Mouse (Mus musculus) MEL (cell line): ENCODE measurements at regions not wholly inside any gene's neighbourhood (a gene's known extent, or its start where the extent isn't known, plus 50 kb on each side); places are given as distances from the start of the nearest gene placed in this dataset.

Experiments used
- BHLHE40 ChIP-seq: IDR thresholded peaks from 2 replicates; pipeline ENCODE4 v1.6.1; 2012; ENCODE audit warnings: low read depth, mild to moderate bottlenecking, inconsistent platforms, low read length, improper control_type of control experiment, borderline replicate concordance
- CHD2 ChIP-seq: IDR thresholded peaks from 2 replicates; pipeline ENCODE4 v1.6.1; 2011; ENCODE audit warnings: low read length, improper control_type of control experiment
- CTCF ChIP-seq, 3 experiments: IDR thresholded peaks in 2 of 3; conservative IDR thresholded peaks in 1 of 3; 2 replicates each; pipeline ENCODE4 v1.5.1; 2011 to 2012; ENCODE audit warnings: low read length in 3 of 3, low read depth in 2 of 3, mild to moderate bottlenecking in 2 of 3, improper control_type of control experiment in 1 of 3, inconsistent platforms in 1 of 3, mixed read lengths in 1 of 3, moderate library complexity in 1 of 3; ENCODE audit not compliant: control insufficient read depth in 1 of 3, insufficient read depth in 1 of 3, poor library complexity in 1 of 3, severe bottlenecking in 1 of 3
- ELF1 ChIP-seq: IDR thresholded peaks from 2 replicates; pipeline ENCODE4 v1.6.1; 2014; ENCODE audit warnings: low read depth, mild to moderate bottlenecking, inconsistent platforms, low read length, improper control_type of control experiment, moderate library complexity
- MAFK ChIP-seq: IDR thresholded peaks from 2 replicates; pipeline ENCODE4 v1.6.1; 2011; ENCODE audit warnings: low read depth, mild to moderate bottlenecking, low read length, improper control_type of control experiment, borderline replicate concordance
- MAX ChIP-seq: IDR thresholded peaks from 2 replicates; pipeline ENCODE4 v1.6.1; 2011; ENCODE audit warnings: low read length, improper control_type of control experiment
- POLR2A ChIP-seq, 2 experiments: IDR thresholded peaks; 2 replicates each; pipeline ENCODE4 v1.6.1; 2011 to 2012; ENCODE audit warnings: low read length in 2 of 2, mild to moderate bottlenecking in 2 of 2, control low read depth in 1 of 2, improper control_type of control experiment in 1 of 2, low read depth in 1 of 2, moderate library complexity in 1 of 2; ENCODE audit not compliant: control insufficient read depth in 1 of 2, insufficient read depth in 1 of 2, poor library complexity in 1 of 2
- RAD21 ChIP-seq: IDR thresholded peaks from 2 replicates; pipeline ENCODE4 v1.6.1; 2011; ENCODE audit warnings: mild to moderate bottlenecking, low read depth, low read length, improper control_type of control experiment
- SIN3A ChIP-seq: IDR thresholded peaks from 2 replicates; pipeline ENCODE4 v1.6.1; 2012; ENCODE audit warnings: low read length, improper control_type of control experiment, inconsistent platforms
- SMC3 ChIP-seq: IDR thresholded peaks from 2 replicates; pipeline ENCODE4 v1.6.1; 2011; ENCODE audit warnings: low read depth, low read length, improper control_type of control experiment
- TBP ChIP-seq: IDR thresholded peaks from 2 replicates; pipeline ENCODE4 v1.8.0; 2011; ENCODE audit warnings: low read depth, low read length, improper control_type of control experiment
- ZKSCAN1 ChIP-seq: IDR thresholded peaks from 2 replicates; pipeline ENCODE4 v1.6.1; 2012; ENCODE audit warnings: low read depth, mild to moderate bottlenecking, inconsistent platforms, low read length, improper control_type of control experiment, moderate library complexity
- ZNF384 ChIP-seq: IDR thresholded peaks from 2 replicates; pipeline ENCODE4 v1.6.1; 2012; ENCODE audit warnings: low read depth, mild to moderate bottlenecking, inconsistent platforms, low read length, improper control_type of control experiment

DNA sequence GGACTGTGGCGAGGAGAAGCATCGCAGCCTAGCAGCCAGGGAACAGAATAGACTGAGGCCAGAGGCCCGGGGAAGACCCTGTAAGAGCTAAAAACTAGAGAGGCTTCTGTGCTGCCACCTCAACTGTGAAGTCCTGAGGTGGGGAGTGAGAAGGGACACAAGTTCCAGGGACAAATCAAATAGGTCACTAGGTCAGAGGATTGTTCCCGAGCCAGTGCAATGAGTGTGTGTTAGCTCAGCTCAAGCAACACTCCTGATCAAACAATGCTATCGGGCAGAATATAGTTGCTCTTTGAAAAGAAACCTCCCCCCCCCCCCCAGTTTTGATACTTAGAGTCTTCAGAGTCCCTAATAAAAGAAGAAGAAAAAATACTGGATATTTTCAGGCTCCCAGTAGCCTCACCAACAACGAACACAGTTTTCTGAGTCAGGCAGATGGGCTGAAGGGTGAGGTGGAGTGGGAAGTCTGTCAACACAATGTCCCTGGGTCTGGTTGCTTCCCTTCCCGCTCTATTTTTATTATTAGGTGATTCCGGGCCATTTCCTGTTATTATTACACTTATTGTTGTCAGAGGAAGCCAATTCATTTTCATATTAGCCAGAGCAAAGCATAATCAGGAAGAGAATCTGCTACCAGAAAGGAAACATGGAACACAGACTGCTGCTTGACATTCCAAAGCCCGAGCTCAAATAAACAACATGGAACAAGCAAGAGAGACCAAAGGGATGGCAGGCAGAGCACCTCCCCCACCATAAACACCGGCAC is 332.9 kb downstream of the 1500009L16Rik start:
- TF ChIP-seq RAD21 (no peak), SMC3 (no peak), CTCF (IDR thresholded peaks at IDR 0.05 in 2 of 3, conservative IDR thresholded peaks at IDR 0.05 in 1 of 3; ENCODE audit: control insufficient read depth in 1 of 3, insufficient read depth in 1 of 3, low read depth in 2 of 3, low read length in 3 of 3, poor library complexity in 1 of 3, severe bottlenecking in 1 of 3) (no peak), MAX (no peak), CHD2 (no peak), BHLHE40 (no peak), TBP (no peak), POLR2A (IDR thresholded peaks at IDR 0.05; ENCODE audit: control insufficient read depth in 1 of 2, insufficient read depth in 1 of 2, low read depth in 1 of 2, low read length in 2 of 2, poor library complexity in 1 of 2) (no peak), MAFK (no peak), ELF1 (no peak), SIN3A (no peak), ZKSCAN1 (no peak), ZNF384 (no peak)
